Mouse (Mus musculus) skeletal muscle tissue, adult 2 months (tissue): ENCODE data around the gene Abca1.
A peak's percentile ranks its signal among the peaks of the same experiment; 100 is the strongest.

Experiments used
- DNase-seq: peaks from one replicate; pipeline ENCODE4 v3.0.0-alpha.2; 2012; ENCODE audit warnings: low read depth, low spot score

The Abca1 gene

GRCm38 (mm10) chr4:53121516-53122227 lies 38.0 kb downstream of the Abca1 start:
- peak; percentile 77 for DNase-seq

- no peak for DNase-seq
Observed at GRCm38 (mm10) chr4:53121084-53121483, 38.6 kb downstream of the Abca1 start.

- DNase-seq = no peak
Observed at GRCm38 (mm10) chr4:53120038-53120685, 39.5 kb downstream of the Abca1 start.

GRCm38 (mm10) chr4:53118643-53119042 lies 41.1 kb downstream of the Abca1 start:
- DNase-seq = no peak

- DNase-seq = no peak
Observed at GRCm38 (mm10) chr4:53117610-53118009, 42.1 kb downstream of the Abca1 start.

GRCm38 (mm10) chr4:53117076-53117475 lies 42.6 kb downstream of the Abca1 start:
- DNase-seq = no peak

GRCm38 (mm10) chr4:53115866-53116265 lies 43.8 kb downstream of the Abca1 start:
- DNase-seq = no peak

GRCm38 (mm10) chr4:53115410-53115809 lies 44.3 kb downstream of the Abca1 start:
- DNase-seq = no peak

- DNase-seq = peak; percentile 62
Observed at GRCm38 (mm10) chr4:53111919-53112355, 47.8 kb downstream of the Abca1 start.

GRCm38 (mm10) chr4:53110356-53110755 lies 49.3 kb downstream of the Abca1 start:
- DNase-seq = no peak

- no peak for DNase-seq
Observed at GRCm38 (mm10) chr4:53109381-53109928, 50.2 kb downstream of the Abca1 start.

GRCm38 (mm10) chr4:53108194-53108593 lies 51.5 kb downstream of the Abca1 start:
- peak; percentile 83 for DNase-seq

GRCm38 (mm10) chr4:53106732-53107131 lies 53.0 kb downstream of the Abca1 start:
- peak; percentile 84 for DNase-seq

- no peak for DNase-seq
Observed at GRCm38 (mm10) chr4:53106071-53106470, 53.6 kb downstream of the Abca1 start.

GRCm38 (mm10) chr4:53104634-53105033 lies 55.1 kb downstream of the Abca1 start:
- DNase-seq = peak; percentile 71

- DNase-seq = no peak
Observed at GRCm38 (mm10) chr4:53102529-53102928, 57.2 kb downstream of the Abca1 start.

- DNase-seq = no peak
Observed at GRCm38 (mm10) chr4:53101306-53101705, 58.4 kb downstream of the Abca1 start.

GRCm38 (mm10) chr4:53100492-53100891 lies 59.2 kb downstream of the Abca1 start:
- DNase-seq = no peak

GRCm38 (mm10) chr4:53094850-53095249 lies 64.8 kb downstream of the Abca1 start:
- DNase-seq = no peak

GRCm38 (mm10) chr4:53094331-53094730 lies 65.4 kb downstream of the Abca1 start:
- no peak for DNase-seq

GRCm38 (mm10) chr4:53093615-53094014 lies 66.1 kb downstream of the Abca1 start:
- DNase-seq = no peak

GRCm38 (mm10) chr4:53089641-53090040 lies 70.1 kb downstream of the Abca1 start:
- DNase-seq = no peak

- DNase-seq = no peak
Observed at GRCm38 (mm10) chr4:53088999-53089398, 70.7 kb downstream of the Abca1 start.
